Mouse (Mus musculus) ES-E14 (cell line): ENCODE results near the gene Ypel2.

Experiments
- CHD2 ChIP-seq: IDR thresholded peaks from 2 replicates; pipeline ENCODE4 v1.6.1; 2014; ENCODE audit warnings: mild to moderate bottlenecking, low read depth, low read length, inconsistent platforms
- HCFC1 ChIP-seq: IDR thresholded peaks from 2 replicates; pipeline ENCODE4 v1.6.1; 2012; ENCODE audit warnings: low read length, inconsistent platforms, borderline replicate concordance; ENCODE audit not compliant: insufficient read depth
- MAFK ChIP-seq: IDR thresholded peaks from 2 replicates; pipeline ENCODE4 v1.6.1; 2014; ENCODE audit warnings: mild to moderate bottlenecking, low read depth, low read length, inconsistent platforms; ENCODE audit not compliant: insufficient read depth

DNA sequence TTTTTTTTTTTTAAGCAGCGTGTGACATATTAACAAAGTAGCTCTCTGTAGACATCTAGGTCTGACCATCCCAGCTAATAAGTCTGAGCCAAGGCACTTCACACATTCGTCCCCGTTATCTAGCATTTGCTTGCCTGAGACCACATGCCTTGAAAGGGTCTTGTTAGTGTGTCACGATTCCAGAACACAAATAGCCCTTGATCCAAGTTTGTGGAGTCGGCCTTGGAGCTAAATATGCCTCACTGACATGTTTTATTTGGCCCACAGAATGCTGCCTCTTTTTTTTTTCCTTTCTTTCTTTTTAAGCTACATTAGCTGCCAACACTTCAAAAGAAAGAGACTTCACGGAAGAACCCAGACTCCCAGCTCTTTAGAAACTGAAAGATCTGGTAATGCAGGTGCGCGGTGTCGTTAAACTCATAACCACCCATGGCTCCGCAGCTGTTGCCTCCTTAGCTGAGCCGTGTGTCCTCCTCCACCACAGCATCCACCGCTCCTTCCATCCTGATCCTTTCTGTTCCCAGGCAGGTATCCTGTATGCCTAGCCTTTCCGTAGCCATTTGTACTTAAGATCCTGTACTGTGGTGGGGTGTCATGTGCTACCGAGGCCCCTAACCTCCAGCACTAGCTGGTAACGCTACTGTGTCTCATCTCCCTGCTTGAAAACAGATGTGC, 100.4 kb downstream of the Ypel2 start:
- no peak for TF ChIP-seq CHD2
- no peak for TF ChIP-seq HCFC1
- no peak for TF ChIP-seq MAFK
